Mouse (Mus musculus) spleen, postnatal 10 days (tissue): ENCODE results near the gene March9.
"Not testable (repeated sequence)": the region's sequence is repeated elsewhere in the genome, so short reads cannot be mapped to it uniquely, and the experiment has no call there.

Experiments used
- DNase-seq, 2 experiments: peaks; one replicate each; pipeline ENCODE4 v3.0.0; 2021 to 2022; ENCODE audit warnings: low spot score in 2 of 2

Gene March9

DNA sequence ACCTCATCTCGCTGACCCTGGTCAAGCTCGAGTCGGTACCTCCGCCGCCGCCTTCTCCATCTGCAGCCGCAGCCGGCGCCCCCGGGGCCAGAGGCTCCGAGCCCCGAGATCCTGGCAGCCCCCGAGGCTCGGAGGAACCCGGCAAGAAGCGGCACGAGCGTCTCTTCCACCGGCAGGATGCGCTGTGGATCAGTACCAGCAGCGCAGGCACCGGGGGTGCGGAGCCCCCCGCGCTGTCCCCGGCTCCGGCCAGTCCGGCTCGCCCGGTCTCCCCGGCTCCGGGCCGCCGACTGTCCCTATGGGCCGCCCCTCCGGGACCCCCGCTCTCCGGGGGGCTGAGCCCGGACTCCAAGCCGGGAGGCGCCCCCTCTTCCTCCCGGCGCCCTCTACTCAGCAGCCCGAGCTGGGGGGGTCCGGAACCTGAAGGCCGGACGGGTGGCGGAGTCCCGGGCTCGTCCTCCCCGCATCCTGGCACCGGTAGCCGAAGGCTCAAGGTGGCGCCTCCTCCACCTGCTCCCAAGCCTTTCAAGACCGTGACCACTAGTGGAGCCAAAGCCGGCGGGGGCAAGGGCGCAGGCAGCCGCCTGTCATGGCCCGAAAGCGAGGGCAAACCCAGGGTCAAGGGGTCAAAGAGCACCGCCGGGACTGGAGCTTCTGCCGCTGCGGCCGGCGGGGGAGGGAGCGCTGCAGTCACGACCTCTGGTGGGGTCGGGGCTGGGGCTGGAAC is 19.8 kb upstream of the March9 start:
- no peak for DNase-seq

DNA sequence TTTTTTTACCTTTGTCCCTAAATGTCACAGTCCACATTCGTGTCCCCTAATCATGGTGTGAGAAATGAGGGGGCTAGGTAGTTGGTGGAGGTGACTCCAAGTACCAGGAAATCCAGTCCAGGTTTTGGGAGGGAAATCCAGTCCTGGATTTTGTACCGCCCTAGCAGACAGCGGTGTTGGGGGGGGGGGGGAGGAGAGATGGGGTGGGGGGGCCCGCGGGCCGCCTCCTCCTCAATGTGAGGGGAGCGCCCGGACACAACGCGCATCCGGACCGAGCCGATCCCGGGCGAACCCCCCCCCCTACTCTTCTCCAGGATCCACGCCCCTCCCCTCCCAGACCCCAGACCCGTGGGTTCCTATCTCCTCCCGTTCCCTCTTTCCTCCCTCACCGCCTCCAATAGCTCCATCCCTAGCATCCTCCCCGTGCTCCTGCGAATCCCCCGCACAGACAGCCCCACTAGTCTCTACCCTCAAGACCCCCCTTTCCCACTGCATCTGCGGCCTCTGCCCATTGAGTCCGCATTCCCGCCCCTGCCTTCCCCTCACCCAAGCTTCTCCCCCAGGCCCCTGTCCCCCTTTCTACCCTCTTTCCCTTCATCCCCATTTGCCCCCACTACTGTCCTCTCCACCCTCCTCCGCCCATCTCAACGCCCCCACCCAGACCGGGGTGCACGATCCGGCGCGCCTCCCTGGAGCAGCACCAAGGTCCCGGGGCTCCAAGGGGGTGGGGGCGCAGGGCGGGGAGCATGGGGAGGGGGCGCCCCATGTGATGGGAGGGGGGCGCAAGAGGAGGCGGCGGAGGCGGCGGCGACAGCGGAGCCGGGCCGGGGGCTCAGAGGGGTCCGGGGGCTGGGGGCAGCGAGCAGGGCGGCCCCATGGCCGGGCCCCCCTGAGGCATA is 18.9 kb upstream of the March9 start:
- no peak for DNase-seq

GRCm38 (mm10) chr10:127078001-127078676 is 18.2 kb upstream of the March9 start:
- DNase-seq, result no peak

DNA sequence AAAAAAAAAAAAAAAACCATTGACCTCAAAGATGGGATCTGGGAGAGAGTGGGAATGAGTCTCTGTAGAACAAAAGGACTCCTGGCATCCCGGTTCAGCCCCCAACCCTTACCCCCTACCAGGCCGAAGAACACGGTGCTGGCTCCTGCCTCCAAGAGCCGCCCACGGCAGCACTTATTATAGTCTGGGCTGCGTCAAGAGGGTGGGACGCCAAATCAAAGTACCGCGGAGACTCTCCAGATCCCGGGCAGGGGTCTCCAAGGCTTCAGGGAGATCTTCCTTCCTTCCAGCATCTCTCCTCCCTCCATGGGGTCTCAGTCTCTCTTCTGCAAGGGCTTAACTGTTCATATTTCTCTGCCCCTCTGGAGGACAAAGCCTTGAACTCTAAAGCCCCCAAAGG is 17.5 kb upstream of the March9 start:
- no peak for DNase-seq

DNA sequence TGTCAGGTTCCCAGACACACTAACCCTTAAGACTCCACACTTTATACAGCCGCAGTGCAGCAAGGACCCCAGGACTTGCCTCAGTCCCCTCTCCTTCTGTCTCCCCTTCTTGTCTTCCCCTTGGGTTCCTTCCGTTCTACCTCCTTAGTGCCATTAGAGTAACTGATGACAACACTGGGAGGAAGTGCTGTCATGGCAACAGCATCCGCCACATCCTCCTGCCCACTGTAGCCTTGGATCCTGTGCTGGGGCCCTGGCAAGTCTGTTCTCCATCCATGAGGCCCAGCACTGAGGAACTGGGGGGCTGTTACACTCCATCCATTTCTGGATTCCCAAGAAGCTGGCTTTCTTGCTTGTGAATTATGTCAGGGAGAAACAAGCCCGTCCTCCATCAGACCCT is 16.1 kb upstream of the March9 start:
- peak in 1 of 2 experiments; percentile 64 for DNase-seq

DNA sequence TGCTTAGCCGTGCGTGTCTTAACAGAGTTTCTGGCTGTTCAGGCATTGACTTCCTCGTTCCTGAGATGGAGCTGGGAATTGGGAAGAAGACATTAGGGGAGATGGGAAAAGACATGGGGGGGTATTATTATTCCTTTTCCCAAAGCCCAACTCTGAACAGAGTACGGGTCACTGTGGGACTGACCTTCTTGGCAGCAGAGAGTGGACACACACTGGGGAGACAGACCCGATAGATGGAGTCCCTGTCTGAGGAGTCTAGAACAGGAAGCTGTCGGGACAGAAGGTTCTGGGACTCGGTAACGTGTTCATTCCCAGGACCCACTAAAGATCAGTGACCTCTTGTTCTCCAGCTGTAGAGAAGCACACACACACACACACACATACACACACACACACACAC is 15.7 kb upstream of the March9 start:
- no peak for DNase-seq

DNA sequence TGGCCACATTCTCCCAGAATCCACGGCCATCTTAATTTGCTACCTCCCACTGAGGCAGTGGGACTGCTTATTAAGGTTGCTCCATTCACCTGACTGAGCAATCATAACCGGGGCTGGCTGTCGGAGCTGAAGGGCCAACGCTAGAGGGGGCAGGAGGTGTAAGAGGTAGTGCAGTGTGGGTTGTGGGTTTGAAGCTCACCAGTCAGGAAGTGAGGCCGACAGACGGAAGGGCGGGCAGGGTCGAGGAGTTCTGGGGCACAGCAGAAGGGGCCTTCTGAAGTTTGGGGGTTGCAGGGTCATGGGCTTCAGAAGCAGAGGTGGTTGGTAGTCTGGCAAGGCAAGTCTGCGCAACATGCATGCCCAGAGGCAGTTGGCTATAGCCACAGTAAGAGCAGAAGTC is 15.1 kb upstream of the March9 start, which contains the start of gene Agap2:
Gene Agap2 (plus strand): TSS at position 205 of the 400 bp plus-strand sequence.
- DNase-seq, result peak; percentile 56 to 79

- DNase-seq, result no peak
Measured at GRCm38 (mm10) chr10:127073981-127074380, 14.0 kb upstream of the March9 start.

DNA sequence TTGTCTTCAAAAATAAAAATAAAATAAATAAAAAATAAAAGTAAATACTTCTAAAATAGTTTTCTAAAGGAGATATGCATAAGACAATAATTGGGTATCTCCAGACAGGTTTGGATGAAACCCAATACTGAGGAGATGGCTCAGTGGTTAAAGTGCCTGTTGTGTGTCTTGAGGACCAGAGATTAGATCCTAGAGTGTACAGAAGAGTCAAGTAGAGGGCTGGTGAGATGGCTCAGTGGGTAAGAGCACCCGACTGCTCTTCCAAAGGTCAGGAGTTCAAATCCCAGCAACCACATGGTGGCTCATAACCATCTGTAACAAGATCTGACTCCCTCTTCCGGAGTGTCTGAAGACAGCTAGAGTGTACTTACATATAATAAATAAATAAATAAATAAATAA is 13.0 kb upstream of the March9 start:
- DNase-seq, result not testable (repeated sequence)

- DNase-seq, result not testable (repeated sequence)
Measured at GRCm38 (mm10) chr10:127072270-127072669, 12.3 kb upstream of the March9 start.

DNA sequence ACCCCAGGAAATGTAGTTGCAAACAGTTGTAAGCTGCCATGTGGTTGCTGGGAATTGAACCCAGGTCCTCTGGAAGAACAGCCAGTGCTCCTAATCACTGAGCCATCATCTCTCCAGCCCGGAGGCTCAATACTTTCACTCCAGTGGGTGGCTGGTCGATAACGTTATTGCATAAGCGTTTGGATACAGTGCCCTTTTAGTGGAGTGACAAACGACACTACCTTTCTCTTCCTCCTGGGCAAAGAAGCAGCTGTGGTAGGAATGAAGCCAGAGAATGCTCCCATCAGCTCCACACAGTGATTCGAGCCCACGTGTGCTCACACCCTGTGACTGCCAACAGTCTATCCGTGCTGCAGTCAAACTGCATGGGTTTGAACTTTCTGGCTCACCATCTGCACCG is 11.2 kb upstream of the March9 start:
- no peak for DNase-seq

- peak; percentile 40 to 76 for DNase-seq
Measured at GRCm38 (mm10) chr10:127070190-127071121, 10.5 kb upstream of the March9 start, which contains the start of gene Tspan31. Tspan31 (minus strand) TSS chr10:127070264.

DNA sequence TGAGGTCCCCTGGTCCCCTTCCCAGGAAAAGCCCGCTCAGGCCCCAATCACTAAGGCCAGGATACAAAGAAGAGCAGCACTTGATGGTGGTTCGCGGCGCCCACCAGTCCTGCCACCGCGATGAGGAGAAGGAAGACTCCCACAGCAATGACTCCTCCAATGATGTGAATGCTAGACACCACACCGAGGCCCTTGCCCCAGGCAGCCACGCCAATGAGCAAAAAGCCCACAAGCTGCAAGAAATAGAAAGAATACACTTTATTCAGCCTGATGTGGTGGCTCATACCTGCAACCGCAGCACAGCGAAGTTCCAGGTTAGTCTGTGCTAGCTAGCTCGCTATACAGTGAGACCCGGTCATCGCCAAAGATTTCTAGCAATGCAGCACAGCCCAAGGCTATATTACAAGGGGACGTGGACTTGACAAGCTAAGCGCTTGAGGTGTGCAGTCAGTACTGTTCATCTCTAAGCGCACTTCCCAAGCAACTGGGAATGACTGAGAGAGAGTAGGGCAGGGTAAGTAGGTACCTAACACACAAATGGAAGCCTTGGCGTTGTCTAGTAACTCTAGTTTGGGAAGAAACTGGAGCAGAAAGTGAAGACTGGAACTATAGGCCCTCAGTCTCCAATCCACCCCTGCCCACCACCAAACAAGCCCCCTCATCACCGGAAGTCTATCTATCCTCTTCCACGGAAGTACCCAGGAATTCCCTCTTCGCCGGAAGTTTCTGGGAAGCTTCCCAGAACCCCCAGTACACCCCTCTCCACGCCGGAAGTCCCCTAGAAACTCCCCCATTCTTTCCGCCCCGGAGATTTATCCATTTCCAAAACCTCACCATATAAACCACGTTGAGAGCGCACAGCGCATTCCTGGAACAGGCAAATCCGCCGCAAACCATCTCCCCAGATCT is 9.6 kb upstream of the March9 start:
- DNase-seq, result no peak

GRCm38 (mm10) chr10:127068360-127069038 is 8.5 kb upstream of the March9 start:
- DNase-seq, result no peak

DNA sequence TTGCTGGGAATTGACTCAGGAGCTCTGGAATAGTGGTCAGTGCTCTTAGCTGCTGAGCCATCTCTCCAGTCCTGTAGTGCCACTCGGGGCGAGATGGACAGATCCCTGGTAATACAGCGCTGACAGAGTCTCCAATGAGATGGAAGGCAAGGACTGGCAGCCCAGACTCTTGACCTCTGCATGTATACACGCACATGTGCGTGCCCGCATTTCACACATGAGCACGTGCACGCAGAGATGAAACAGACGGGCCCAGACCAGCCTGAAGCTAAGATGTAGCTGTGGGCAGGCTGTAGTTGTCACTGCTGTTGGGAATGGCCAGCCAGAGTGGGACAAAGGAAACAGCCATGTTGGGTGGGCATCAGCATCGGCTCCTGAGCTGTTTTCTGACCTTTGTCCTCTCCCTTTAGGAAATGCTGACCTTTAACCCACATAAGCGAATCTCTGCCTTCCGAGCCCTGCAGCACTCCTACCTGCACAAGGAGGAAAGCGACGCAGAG is 6.6 kb upstream of the March9 start:
- DNase-seq, result no peak

GRCm38 (mm10) chr10:127065981-127066380 is 6.0 kb upstream of the March9 start:
- DNase-seq, result no peak

GRCm38 (mm10) chr10:127063913-127064870 is 4.2 kb upstream of the March9 start:
- no peak for DNase-seq
